Mouse (Mus musculus) mouse trophoblast stem cell (cell line): Measurements from ENCODE around the gene Pcdh15.

Experiments used
- in situ Hi-C, 2 experiments: fragments of 300-500 bp; cut with MseI, MboI; formaldehyde crosslinking; loops; 2 replicates in 1 of 2; 3 replicates in 1 of 2; pipeline ENCODE4 v1.15.1; 2025

Gene Pcdh15

GRCm38 (mm10) chr10:74555326-74555725 lies 1456.2 kb downstream of the Pcdh15 start:
- in situ Hi-C loops = no loop called here

- in situ Hi-C loops = no loop called here
Observed at GRCm38 (mm10) chr10:74569603-74570002, 1470.5 kb downstream of the Pcdh15 start.

GRCm38 (mm10) chr10:74579924-74580323 lies 1480.8 kb downstream of the Pcdh15 start:
- in situ Hi-C loops = no loop called here

- in situ Hi-C loops = no loop called here
Observed at GRCm38 (mm10) chr10:74591799-74592198, 1492.7 kb downstream of the Pcdh15 start.

- in situ Hi-C loops = no loop called here
Observed at GRCm38 (mm10) chr10:74607683-74608082, 1508.5 kb downstream of the Pcdh15 start.

GRCm38 (mm10) chr10:74621837-74622236 lies 1522.7 kb downstream of the Pcdh15 start:
- in situ Hi-C loops = no loop called here

GRCm38 (mm10) chr10:74625715-74626114 lies 1526.6 kb downstream of the Pcdh15 start:
- in situ Hi-C loops = no loop called here

- in situ Hi-C loops = no loop called here
Observed at GRCm38 (mm10) chr10:74626596-74626995, 1527.5 kb downstream of the Pcdh15 start.

- in situ Hi-C loops = no loop called here
Observed at GRCm38 (mm10) chr10:74631314-74631713, 1532.2 kb downstream of the Pcdh15 start.

GRCm38 (mm10) chr10:74637040-74637439 lies 1537.9 kb downstream of the Pcdh15 start:
- in situ Hi-C loops = no loop called here

GRCm38 (mm10) chr10:74642125-74642524 lies 1543.0 kb downstream of the Pcdh15 start:
- in situ Hi-C loops = no loop called here

GRCm38 (mm10) chr10:74663171-74663570 lies 1564.0 kb downstream of the Pcdh15 start:
- in situ Hi-C loops = no loop called here

GRCm38 (mm10) chr10:74680016-74680491 lies 1580.9 kb downstream of the Pcdh15 start:
- in situ Hi-C loops = no loop called here

- in situ Hi-C loops = no loop called here
Observed at GRCm38 (mm10) chr10:74680559-74680958, 1581.4 kb downstream of the Pcdh15 start.
